Mouse (Mus musculus) frontal cortex, postnatal 36 days (tissue): ENCODE measurements around the gene Mtmr3.
"Not testable (repeated sequence)": the region's sequence is repeated elsewhere in the genome, so short reads cannot be mapped to it uniquely, and the experiment has no call there.

Experiments
- DNase-seq, 2 experiments: peaks; one replicate each; pipeline ENCODE4 v3.0.0; 2022; ENCODE audit warnings: low spot score in 2 of 2

Mtmr3 gene

DNA sequence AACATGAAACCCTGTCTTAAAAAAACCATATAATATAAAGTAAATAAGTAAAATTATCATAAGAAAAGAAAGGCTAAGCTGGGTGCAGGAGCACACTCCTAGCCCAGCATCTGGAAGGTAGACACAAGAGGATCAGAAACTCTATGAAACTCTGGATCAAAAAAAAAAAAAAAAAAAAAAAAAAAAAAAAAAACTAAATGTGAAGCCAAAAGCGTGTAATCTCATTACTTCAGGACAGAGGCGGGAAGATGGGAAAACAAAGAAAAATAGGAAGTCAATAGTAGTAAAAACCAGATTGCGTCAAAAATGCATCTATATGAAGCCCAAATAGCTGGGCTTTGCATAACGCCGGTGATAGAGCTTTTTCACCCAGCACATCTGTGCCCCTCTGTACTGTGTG lies 7.2 kb upstream of the Mtmr3 start:
- DNase-seq = no peak

DNA sequence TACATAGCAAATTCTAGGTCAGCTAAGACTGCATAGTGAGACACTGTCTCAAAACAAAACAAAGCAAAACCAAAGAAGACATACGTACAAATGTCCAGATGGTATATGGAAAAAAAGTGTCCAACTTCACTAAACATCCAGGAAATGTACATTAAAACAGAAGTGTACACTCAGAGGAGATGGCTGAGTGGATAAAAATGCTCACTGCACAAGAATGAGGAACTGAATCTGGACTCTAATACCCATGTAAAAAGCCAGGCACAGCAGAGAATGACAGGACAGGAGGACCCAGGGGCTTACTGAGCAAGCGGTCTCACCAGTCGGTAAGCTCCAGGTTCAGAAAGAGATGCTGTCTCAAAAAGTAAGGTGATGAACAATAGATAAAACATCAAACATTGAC lies 5.3 kb upstream of the Mtmr3 start:
- DNase-seq = no peak

DNA sequence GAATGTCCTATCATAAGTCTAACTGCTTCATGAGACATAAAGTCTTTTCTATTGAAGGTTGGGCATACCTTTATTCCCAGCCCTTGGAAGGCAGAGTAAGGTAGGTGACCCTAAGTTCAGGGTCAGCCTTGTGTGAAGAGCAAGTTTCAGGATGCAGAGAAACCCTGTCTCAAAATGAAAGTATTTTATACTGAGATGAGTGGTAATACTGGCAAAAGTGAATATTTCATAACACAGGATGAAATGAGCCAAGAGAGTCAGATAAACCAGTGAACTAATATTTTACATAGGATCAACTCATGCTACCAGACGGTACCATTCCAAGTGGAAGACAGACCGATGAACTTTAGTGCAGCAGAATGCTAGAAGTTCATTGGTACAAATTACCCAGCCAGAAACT lies 3.7 kb upstream of the Mtmr3 start:
- DNase-seq = no peak

DNA sequence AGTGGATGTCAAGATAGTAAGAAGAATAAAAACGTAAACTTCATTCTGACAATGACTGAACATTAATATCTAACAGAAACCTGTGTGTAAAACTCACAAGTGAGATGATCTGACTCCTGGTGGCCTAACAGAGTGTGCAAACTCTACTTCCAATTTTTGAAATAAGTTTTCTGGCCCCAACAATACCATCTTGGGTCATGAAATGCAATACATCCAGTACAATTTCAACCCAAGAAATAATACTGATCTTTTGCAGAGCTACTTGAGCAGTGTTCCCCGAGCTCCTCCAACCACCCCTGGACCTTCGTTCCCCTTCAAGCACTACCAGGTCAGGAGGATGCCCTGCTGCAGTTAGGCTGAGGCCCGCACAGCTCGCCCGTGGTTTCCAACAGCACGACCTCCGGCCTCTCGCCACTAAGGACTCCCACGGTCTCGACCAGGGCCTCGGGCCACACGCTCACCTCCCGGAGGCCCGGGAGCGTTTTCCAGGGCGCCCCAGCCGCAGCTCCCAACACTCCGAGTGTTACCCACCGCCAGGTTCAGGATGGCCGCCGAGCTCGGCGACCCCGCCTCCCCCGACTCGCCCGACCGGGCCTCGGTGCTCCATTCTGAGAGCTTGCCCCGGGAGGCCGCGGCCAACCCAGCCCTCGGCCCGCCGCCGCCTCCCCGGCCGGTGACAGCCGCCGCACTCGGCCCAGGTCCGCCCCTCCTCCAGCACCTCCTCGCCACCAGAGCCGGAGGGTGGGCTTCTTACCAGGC lies 635 bp downstream of the Mtmr3 start:
- DNase-seq = peak; percentile 17 to 23

DNA sequence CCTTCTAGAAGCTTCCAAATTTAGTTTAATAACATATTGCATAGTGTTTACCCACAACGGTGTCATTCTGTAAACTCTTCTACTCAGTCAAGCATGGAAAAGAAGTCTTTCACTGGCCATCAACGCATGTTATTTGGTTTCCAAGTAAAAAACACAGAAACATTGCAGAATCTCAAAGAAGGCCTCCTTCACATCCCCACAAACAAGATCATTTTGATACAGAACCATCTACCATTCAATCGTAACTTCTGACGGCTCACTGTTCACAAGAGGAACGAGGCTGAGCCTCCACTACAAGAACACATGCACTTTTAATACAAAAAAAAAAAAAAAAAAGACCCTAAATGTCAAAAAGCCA lies 1.2 kb downstream of the Mtmr3 start:
- no peak for DNase-seq

DNA sequence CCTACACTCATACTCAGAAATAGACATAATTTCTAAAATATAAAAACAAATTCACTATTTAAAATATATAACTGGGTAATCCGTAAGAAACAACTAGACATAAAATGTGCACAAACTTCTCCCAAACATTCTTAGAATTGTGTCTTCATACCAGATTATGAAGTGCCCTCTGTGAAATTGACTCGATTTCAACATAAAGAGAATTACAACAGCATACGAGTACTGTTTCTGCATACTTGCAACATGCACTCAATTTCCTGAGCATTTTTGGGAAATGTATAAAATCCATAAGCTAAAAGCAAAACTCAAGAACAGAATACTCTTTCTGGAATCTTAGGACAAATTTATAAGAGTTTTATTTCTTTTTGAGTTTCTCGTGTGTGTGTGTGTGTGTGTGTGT lies 2.9 kb downstream of the Mtmr3 start:
- DNase-seq = no peak

DNA sequence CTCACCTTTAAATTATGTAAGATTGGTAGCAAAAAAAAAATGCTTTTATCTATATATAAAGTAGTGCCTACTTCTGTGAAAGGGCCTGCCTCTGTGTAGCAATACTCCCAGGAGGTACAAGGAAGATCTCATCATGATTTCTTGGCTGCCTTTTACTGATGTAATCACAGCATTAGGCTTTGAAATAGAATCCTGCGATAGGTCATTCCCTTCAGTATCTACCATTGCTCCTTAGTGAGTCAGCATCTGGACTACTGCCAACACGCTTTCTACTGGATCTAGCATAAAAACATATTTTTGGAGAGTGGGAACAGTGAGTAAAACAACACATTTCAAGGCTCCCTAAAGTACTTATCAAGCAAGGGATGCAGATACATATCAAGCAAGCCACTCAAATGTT lies 16.0 kb downstream of the Mtmr3 start:
- peak; percentile 31 to 54 for DNase-seq

DNA sequence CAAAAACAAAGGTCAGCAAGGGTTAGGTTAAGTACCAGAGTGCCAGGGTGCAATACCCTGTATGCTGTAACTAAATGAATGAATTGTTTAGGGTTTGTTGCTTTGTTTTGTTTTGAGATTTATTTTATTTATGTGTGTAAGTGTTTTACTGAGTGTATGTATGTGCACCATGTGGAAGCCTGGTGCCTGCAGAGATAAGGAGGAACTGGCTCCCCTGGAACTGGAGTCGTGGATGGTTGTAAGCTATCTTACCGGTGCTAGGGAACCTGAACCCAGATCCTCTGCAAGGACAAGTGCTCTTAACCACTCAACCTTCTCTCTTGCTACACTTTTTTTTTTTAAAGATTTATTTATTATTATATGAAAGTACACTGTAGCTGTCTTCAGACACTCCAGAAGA lies 17.6 kb downstream of the Mtmr3 start:
- no peak for DNase-seq

DNA sequence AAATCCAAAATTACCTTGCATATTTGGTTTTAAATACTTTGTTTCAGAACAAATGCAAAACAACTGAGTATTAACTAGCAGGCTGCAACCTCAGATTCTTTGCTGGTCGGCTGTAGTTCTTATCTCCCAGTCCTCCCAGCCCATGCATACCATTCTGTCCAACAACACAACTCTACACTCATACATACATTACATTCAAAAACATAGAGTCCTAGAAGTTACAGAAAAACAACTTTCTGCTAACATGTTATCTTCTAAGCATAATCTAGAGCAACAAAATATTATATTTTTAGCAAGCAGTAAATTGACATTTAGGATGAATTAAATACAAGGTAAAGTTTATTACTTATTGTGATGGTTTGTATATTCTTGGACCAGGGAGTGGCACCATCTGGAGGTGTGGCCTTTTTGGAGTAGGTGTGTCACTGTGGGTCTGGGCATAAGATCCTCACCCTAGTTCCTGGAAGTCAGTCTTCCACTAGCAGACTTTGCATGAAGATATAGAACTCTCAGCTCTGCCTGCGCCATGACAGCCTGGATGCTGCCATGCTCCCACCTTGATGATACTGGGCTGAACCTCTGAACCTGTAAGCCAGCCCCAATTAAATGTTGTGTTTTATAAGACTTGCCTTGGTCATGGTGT lies 18.5 kb downstream of the Mtmr3 start:
- DNase-seq = not testable (repeated sequence)

DNA sequence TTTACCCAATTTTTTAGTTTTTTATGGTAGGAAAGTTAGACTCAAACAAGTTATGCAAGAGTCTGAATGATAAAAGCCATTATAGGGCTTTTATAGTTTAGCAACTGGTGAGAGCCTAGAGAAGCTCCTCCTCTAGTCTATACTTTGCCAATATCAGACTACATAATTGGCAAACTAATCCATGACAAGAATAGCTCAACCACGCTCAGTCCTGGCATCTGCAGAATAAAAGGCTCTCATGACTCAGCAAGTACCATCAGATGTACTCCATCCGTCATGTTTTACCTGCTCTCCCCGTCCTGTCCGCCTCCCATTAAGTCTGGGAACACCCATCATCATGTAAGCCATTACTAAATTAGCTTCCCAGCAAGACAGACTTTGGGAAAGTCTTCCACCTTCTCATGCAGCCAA lies 23.2 kb downstream of the Mtmr3 start:
- DNase-seq = peak; percentile 36 to 39

DNA sequence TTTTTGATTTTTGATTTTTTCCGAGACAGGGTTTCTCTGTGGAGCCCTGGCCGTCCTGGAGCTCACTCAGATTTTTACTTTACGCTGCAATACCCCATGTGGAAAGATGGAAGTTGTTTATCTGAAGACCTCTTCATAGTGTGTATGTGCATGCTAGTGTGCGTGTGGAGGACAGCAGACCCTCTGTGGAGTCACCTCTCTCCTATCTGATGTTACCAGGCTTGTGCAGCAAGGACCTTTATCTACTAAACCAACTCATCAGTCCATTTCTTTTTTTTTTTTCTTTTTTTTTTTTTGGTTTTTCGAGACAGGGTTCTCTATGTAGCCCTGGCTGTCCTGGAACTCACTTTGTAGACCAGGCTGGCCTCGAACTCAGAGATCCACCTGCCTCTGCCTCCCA lies 28.3 kb downstream of the Mtmr3 start:
- no peak for DNase-seq

DNA sequence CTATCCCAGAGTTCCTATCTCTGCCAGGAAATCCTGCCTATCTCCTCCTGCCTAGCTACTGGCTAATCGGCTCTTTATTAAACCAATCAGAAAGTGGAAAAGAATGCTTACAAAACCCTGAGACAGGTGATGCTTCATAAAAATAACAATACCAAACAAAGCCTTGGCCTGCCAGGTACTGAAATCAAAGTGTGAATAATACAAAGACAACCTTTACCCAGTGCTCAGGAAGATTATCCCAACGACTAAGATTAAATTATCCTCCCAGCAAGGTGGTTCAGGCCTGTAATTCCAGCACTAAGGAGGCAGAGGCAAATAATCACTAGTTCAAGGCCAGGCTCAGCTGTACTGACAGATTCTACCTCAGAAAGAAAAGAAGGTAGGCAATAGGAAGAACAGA lies 29.1 kb downstream of the Mtmr3 start:
- DNase-seq = no peak

DNA sequence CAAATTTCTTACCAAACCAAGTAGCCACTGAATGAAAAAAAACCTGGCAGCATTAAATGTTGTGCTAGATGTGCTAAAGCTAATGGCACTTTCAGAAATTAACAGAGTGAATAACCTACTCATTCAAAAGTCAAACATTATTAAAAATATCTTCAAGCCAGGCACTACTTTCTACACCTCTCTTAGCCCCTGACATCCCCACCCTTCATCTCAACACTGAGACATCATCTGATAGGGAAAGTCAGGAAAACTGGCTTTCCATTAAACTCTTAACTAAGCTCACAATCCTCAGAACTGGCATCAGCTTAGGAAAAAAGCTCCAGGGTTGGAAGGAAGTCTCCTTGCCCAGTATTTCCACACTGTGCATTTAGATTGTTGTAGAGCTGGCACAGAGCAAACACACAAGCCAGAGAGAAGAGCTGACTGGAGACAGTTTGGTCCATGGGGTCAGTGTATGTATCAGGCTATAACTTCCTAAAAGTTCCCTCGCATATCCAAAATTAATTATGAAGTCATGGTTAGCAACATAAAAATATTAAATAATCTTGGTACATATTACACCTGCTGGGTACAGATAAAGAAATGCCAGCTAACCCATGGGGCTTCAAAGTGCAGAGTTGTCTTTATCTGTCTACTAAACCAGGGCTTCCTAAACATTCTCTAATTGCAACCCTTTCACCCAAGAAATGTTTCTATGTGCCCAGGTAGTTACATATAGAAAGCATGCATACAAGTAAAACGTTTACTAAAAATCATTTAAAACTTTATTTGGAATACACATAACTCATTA lies 41.2 kb downstream of the Mtmr3 start:
- no peak for DNase-seq

DNA sequence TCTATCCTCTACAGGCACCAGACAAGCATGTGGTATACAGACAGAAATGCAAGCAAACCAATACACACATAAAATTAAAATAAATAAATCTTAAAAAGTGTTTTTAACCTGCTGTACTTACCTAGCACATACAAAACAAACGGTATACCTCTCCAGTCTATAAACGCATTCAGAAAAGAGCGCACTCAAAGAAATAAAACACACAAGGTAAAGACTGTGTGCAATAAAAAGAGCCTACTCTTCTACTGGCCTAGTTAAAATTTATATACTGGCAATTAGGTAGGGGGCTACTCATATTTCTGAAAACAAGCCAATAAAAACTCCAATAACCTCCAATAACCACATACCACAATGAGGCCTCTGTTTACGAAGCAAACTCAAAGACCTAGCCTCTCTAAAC lies 47.1 kb downstream of the Mtmr3 start:
- DNase-seq = no peak

DNA sequence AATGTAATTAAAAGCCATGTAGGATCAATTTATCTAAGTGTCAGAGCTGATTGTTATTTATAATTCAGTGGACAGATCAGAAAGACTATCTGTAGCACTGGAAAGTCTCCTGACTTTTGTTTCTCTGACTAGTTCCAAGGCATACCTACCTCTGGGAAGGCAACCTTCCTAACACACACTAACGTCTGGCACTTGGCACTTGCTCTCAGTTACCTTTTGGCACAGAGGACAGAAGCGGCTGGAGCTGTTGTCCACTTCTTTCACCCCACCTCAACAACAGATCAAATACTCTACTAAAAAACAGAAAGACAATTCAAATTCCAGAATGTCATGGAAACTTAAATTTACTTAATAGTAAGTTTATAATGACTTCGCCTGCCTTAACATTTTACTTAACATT lies 48.7 kb downstream of the Mtmr3 start:
- DNase-seq = no peak

DNA sequence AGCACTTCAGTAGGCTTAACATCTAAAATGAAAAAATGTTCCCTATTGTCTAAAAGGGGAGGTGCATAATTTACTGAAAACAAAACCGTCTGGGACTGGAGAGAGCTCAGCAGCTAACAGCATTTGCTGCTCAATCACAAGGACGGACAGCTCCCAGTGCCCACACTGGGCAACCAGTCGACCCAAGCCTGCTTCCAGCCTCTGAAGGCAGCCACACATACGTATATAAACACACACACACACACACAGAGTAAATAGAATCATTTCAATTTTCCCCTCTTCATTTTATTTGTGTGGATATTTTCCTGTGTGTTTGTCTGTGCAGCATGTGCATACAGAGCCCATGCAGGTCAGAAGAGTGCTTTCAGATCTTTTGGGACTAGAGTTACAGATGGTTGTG lies 49.3 kb downstream of the Mtmr3 start:
- DNase-seq = no peak

DNA sequence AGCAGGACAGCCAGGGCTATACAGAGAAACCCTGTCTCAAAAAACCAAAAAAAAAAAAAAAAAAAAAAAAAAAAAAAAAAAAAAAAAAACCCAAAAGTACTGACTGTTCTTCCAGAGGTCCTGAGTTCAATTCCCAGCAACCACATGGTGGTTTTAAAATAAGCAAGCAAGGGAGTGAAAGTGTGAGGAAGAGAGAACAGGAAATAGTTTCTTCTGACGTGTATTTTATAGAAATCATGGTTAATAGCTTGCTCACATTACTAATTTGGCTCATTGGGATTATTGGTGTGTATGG lies 50.1 kb downstream of the Mtmr3 start:
- not testable (repeated sequence) for DNase-seq

DNA sequence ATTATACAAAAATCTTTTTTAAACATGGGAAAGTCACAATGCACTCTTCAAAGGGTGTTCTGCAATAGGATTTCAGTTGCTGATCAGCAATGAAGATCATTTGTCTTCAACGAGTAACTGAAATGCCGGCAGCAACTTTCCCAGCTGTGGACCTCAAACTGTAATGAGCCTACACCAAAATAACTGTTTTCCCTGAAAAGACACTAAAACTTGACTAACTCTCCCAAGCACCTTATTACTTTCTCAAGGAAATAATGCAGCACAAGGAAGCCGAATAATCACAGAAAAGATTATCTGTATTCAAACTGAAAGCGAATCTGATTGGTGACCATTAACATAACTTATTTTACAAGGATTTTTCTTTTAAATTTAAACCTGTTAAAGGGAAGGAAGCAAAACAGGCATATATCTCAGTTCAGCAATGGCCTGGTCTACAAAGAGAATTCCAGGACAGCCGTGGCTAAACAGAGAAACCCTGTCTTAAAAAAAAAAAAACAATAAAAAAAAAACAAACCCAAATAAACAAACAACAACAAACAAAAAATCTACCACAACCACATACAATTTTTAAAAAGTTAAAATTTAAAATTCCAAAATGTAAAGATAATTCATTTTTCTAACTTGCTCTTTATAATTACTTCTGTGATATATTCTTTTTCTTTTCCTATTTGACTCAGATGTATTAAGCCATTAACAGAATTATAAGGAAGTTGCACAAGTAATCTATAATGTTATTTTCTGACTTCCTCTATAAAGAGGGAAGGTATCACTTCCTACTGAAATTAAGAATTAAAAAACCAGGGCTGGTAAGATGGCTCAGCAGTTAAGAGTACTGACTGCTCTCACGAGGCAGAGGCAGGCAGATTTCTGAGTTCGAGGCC lies 50.7 kb downstream of the Mtmr3 start:
- no peak for DNase-seq

DNA sequence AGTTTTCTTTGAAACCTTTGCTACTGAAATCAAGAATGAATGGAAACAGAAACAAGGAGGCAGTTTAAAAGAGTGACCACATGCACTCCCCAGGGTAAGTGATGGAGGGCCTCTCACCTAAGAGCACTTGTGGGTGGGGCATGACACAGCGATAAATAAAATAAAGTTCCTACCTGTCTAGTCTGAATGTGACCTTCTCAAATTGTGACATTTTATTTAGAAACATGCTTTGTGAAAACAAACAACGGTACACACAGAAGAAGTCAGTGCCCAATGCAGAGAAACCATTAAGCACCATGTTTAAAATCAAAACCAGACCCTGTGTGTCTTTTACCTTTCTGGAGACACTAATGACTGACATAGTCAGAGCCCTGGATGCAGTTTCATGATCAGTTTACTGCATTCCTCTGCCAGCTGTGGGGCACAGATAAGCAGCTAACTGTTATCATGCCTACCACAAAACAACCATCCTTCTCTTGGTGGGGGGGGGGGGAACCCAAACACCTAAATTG lies 51.6 kb downstream of the Mtmr3 start:
- DNase-seq = no peak

DNA sequence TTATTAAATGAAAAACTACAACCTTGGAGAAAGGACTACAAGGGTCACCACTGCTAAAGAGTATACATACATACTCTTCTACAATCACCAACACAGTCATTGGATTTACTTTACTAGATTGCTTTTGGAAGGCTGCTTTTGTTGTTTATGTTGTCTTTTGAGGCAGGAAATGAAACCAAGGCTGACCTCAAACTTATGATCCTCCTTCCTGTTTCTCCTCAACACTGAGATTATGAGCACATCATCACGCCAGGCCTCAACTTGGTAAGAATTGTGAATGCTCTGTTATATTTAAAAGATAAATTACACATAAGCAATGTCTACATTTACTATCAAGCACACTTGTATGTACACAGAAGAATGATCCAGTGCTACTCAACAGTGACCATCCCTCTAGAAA lies 58.0 kb downstream of the Mtmr3 start:
- DNase-seq = no peak

DNA sequence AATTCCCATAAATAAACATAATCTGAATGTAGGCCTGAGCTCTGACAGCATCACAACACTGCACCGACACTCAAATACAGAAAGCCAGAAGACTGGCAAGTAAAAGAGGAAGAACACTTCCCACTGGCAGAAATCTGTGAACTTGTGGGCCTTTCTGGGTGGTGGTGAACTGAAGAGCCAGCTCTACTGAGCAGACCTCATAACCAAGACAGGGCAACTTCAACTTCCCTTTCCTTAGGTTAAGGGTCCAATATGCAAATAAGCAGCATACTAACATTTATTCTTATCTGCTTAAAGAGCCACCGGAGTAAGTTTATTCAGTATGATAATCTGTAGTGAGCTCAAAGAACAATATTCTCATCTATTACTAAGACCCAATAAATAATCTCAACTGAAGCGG lies 67.5 kb downstream of the Mtmr3 start:
- no peak for DNase-seq

DNA sequence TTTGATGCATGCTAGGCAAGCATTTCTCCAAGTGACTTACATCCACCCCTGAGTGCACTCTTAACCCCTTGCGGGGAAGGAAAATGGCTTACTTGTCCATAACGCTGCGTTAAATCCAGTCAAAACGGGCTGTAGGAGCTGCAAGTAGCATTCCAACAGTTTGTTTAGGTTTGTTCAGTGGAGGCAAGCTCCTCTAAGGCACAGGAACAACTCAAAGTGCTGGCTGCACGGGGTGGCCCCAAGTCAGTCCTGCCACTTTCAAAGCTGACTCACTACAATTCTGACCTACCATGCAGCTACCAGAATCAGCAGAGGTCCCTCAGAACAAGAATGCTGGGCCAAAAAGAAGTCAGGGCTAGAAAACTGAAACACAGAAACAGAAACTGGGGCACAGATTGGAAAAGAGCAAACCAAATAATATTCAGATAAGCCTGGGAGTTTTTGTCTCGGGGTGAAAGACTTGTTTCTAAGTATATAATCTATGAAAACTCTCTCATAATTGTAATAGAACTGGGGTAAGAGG lies 72.5 kb downstream of the Mtmr3 start:
- DNase-seq = no peak
